Mouse (Mus musculus): ENCODE data around the gene Ksr1. TPM values are rescaled to one million over a fixed set of nuclear protein-coding genes. Genes with fewer than 3 reads are reported as not detected.

Ksr1 gene
- polyA plus RNA-seq, 1 experiment: 4.8 TPM

GRCm38 (mm10) chr11:78985505-78985904 lies 160.7 kb downstream of the Ksr1 start:
- Histone ChIP-seq H3K4me3 (ENCODE audit: insufficient read depth, poor library complexity, severe bottlenecking) (no peak overlapping the region), H3K36me3 (ENCODE audit: control insufficient read depth, insufficient read depth) (no peaks in the 10 kb centered on the region), H3ac (ENCODE audit: control insufficient read depth, insufficient read length, low read depth) (no peak overlapping the region), H3K79me2 (ENCODE audit: control insufficient read depth, insufficient read depth) (no peaks in the 10 kb centered on the region), H3K79me3 (ENCODE audit: low read depth) (no peaks in the 10 kb centered on the region), H3K27me3 (ENCODE audit: control insufficient read depth, insufficient read depth, insufficient read length) (no peaks in the 10 kb centered on the region)
- TF ChIP-seq MYOD1 (IDR thresholded peaks at IDR 0.05; ENCODE audit: control insufficient read depth, insufficient read length, low read depth): no peak
- no peak for TF ChIP-seq MAX (IDR thresholded peaks at IDR 0.05)
- no peak for TF ChIP-seq USF1 (IDR thresholded peaks at IDR 0.05; ENCODE audit: low read depth)
- TF ChIP-seq MYOG (IDR thresholded peaks at IDR 0.05; ENCODE audit: control insufficient read depth, extremely low read depth, insufficient read length): no peak
- no peak for TF ChIP-seq FOSL1 (IDR thresholded peaks at IDR 0.05; ENCODE audit: insufficient read depth, low read length, poor library complexity, severe bottlenecking)
- TF ChIP-seq CTCF (IDR thresholded peaks at IDR 0.05; ENCODE audit: control insufficient read depth, insufficient read depth, insufficient read length): no peak
- no peak for TF ChIP-seq CEBPB (IDR thresholded peaks at IDR 0.05; ENCODE audit: low read depth)

GRCm38 (mm10) chr11:78984483-78985177 lies 161.6 kb downstream of the Ksr1 start, which contains the start of gene Lgals9:
Lgals9 (minus strand) TSS chr11:78984946.
- no peaks in the 10 kb centered on the region for H3K36me3 ChIP-seq (ENCODE audit: control insufficient read depth, insufficient read depth)
- peak within 1 kb of the TSS; percentile 26 for H3K4me3 ChIP-seq (ENCODE audit: insufficient read depth, poor library complexity, severe bottlenecking)
- no peak within 1 kb of the TSS for H3ac ChIP-seq (ENCODE audit: control insufficient read depth, insufficient read length, low read depth)
- TF ChIP-seq USF1 (IDR thresholded peaks at IDR 0.05; ENCODE audit: low read depth): peak; percentile 87
- no peak for TF ChIP-seq MYOD1 (IDR thresholded peaks at IDR 0.05; ENCODE audit: control insufficient read depth, insufficient read length, low read depth)
- TF ChIP-seq CEBPB (IDR thresholded peaks at IDR 0.05; ENCODE audit: low read depth): no peak
- peak; percentile 84 for TF ChIP-seq MAX (IDR thresholded peaks at IDR 0.05)
- TF ChIP-seq CTCF (IDR thresholded peaks at IDR 0.05; ENCODE audit: control insufficient read depth, insufficient read depth, insufficient read length): no peak
- no peaks in the 10 kb centered on the region for H3K79me2 ChIP-seq (ENCODE audit: control insufficient read depth, insufficient read depth)
- H3K27me3 ChIP-seq (ENCODE audit: control insufficient read depth, insufficient read depth, insufficient read length): no peaks in the 10 kb centered on the region
- H3K79me3 ChIP-seq (ENCODE audit: low read depth): no peaks in the 10 kb centered on the region

GRCm38 (mm10) chr11:78983539-78983938 lies 162.7 kb downstream of the Ksr1 start:
- no peaks in the 10 kb centered on the region for H3K79me3 ChIP-seq (ENCODE audit: low read depth)
- H3K79me2 ChIP-seq (ENCODE audit: control insufficient read depth, insufficient read depth): no peaks in the 10 kb centered on the region
- H3K27me3 ChIP-seq (ENCODE audit: control insufficient read depth, insufficient read depth, insufficient read length): no peaks in the 10 kb centered on the region
- no peaks in the 10 kb centered on the region for H3K36me3 ChIP-seq (ENCODE audit: control insufficient read depth, insufficient read depth)
- H3K4me3 ChIP-seq (ENCODE audit: insufficient read depth, poor library complexity, severe bottlenecking): no peak overlapping the region
- H3ac ChIP-seq (ENCODE audit: control insufficient read depth, insufficient read length, low read depth): no peak overlapping the region
- TF ChIP-seq CTCF (IDR thresholded peaks at IDR 0.05; ENCODE audit: control insufficient read depth, insufficient read depth, insufficient read length) (no peak), MYOD1 (IDR thresholded peaks at IDR 0.05; ENCODE audit: control insufficient read depth, insufficient read length, low read depth) (no peak), FOSL1 (IDR thresholded peaks at IDR 0.05; ENCODE audit: insufficient read depth, low read length, poor library complexity, severe bottlenecking) (no peak), CEBPB (IDR thresholded peaks at IDR 0.05; ENCODE audit: low read depth) (no peak), MYOG (IDR thresholded peaks at IDR 0.05; ENCODE audit: control insufficient read depth, extremely low read depth, insufficient read length) (no peak), MAX (IDR thresholded peaks at IDR 0.05) (no peak), USF1 (IDR thresholded peaks at IDR 0.05; ENCODE audit: low read depth) (no peak)

GRCm38 (mm10) chr11:78982513-78983291 lies 163.5 kb downstream of the Ksr1 start:
- Histone ChIP-seq H3K4me3 (ENCODE audit: insufficient read depth, poor library complexity, severe bottlenecking) (no peak overlapping the region), H3K27me3 (ENCODE audit: control insufficient read depth, insufficient read depth, insufficient read length) (no peaks in the 10 kb centered on the region), H3ac (ENCODE audit: control insufficient read depth, insufficient read length, low read depth) (no peak overlapping the region), H3K79me3 (ENCODE audit: low read depth) (no peaks in the 10 kb centered on the region), H3K36me3 (ENCODE audit: control insufficient read depth, insufficient read depth) (no peaks in the 10 kb centered on the region), H3K79me2 (ENCODE audit: control insufficient read depth, insufficient read depth) (no peaks in the 10 kb centered on the region)
- TF ChIP-seq FOSL1 (IDR thresholded peaks at IDR 0.05; ENCODE audit: insufficient read depth, low read length, poor library complexity, severe bottlenecking): no peak
- no peak for TF ChIP-seq USF1 (IDR thresholded peaks at IDR 0.05; ENCODE audit: low read depth)
- TF ChIP-seq MYOD1 (IDR thresholded peaks at IDR 0.05; ENCODE audit: control insufficient read depth, insufficient read length, low read depth): no peak
- TF ChIP-seq MAX (IDR thresholded peaks at IDR 0.05): no peak
- TF ChIP-seq CTCF (IDR thresholded peaks at IDR 0.05; ENCODE audit: control insufficient read depth, insufficient read depth, insufficient read length): no peak
- TF ChIP-seq MYOG (IDR thresholded peaks at IDR 0.05; ENCODE audit: control insufficient read depth, extremely low read depth, insufficient read length): no peak
- TF ChIP-seq CEBPB (IDR thresholded peaks at IDR 0.05; ENCODE audit: low read depth): no peak

- Histone ChIP-seq H3K27me3 (ENCODE audit: control insufficient read depth, insufficient read depth, insufficient read length) (no peaks in the 10 kb centered on the region), H3K36me3 (ENCODE audit: control insufficient read depth, insufficient read depth) (no peaks in the 10 kb centered on the region), H3ac (ENCODE audit: control insufficient read depth, insufficient read length, low read depth) (no peak overlapping the region), H3K79me2 (ENCODE audit: control insufficient read depth, insufficient read depth) (no peaks in the 10 kb centered on the region), H3K4me3 (ENCODE audit: insufficient read depth, poor library complexity, severe bottlenecking) (no peak overlapping the region), H3K79me3 (ENCODE audit: low read depth) (no peaks in the 10 kb centered on the region)
- TF ChIP-seq MYOD1 (IDR thresholded peaks at IDR 0.05; ENCODE audit: control insufficient read depth, insufficient read length, low read depth) (no peak), USF1 (IDR thresholded peaks at IDR 0.05; ENCODE audit: low read depth) (no peak), CEBPB (IDR thresholded peaks at IDR 0.05; ENCODE audit: low read depth) (no peak), MAX (IDR thresholded peaks at IDR 0.05) (no peak), MYOG (IDR thresholded peaks at IDR 0.05; ENCODE audit: control insufficient read depth, extremely low read depth, insufficient read length) (no peak), CTCF (IDR thresholded peaks at IDR 0.05; ENCODE audit: control insufficient read depth, insufficient read depth, insufficient read length) (no peak), FOSL1 (IDR thresholded peaks at IDR 0.05; ENCODE audit: insufficient read depth, low read length, poor library complexity, severe bottlenecking) (no peak)
Observed at GRCm38 (mm10) chr11:78982042-78982441, 164.2 kb downstream of the Ksr1 start.
